Mouse (Mus musculus) cortical plate, adult 2 months (tissue): Measurements from ENCODE around the gene Rbm4b.

Experiments
- CTCF ChIP-seq: fragments of 200-500 bp; IDR thresholded peaks from 2 replicates; pipeline ENCODE4 v1.5.1; 2011; ENCODE audit warnings: mild to moderate bottlenecking, control low read depth, low read length; ENCODE audit not compliant: insufficient read depth; ENCODE audit errors: extremely low read depth
- POLR2A ChIP-seq: fragments of 200-500 bp; IDR thresholded peaks from 2 replicates; pipeline ENCODE4 v1.6.1; 2011; ENCODE audit warnings: mild to moderate bottlenecking, low read length, control low read depth; ENCODE audit not compliant: insufficient read depth; ENCODE audit errors: extremely low read depth

DNA sequence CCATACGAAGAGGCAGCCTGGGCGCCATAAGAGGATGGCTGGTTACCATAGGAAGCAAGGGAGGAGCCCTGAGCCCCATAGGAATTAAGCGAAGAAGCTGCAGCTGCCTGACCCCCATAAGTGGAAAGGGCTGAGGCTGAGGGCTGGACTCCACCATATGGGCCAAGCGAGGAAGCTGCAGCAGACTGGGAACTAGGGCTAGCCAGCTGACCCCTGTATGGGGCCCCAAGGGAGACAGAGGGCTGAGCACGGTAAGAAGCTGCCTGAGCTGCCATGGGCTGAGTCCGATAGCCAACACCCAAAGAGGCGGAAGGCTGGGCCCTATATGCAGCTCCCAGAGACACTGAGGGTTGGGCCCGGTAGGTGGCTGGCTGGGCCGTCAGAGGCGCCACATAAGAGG lies 47.0 kb downstream of the Rbm4b start:
- TF ChIP-seq CTCF (no peak), POLR2A (no peak)
